In the genomic region with DNA sequence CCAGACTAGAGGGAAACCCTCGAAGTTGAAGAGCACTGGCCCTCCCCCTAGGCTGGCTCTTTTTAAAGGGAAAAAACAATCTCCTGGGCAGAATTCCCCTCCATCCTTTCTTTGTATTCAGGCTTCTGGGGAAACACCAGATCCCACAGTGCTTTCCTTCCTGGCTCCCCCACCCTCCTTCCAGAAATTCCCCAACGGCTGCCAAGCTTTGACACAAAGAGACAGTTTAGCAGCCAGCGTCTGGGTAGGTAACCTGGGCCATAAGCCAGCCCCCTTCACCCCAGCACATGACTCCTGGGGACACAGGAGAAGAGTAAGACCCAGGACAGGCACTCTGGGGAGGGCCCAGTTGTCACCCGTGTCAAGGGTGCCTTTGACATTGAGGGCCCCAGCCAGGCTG, we compare ENCODE assay signal across 8 mouse cellular contexts. TPM values are rescaled to one million over a fixed set of nuclear protein-coding genes. Genes with fewer than 3 reads are reported as not detected.
DNase-seq lines count a peak whose midpoint lies in the region; ATAC-seq lines count a peak whose summit lies in the region.

No protein-coding gene starts in this region.

- intact Hi-C loops in left cerebral cortex, postnatal 36 days (cut with DNase I): no loop called here

- peaks cover 11% of the 10 kb centered on the region for H3K4me1 ChIP-seq in forebrain, embryonic 14.5 days (ENCODE audit: control insufficient read depth, insufficient read depth, low read length)
- H3K4me1 ChIP-seq in forebrain, embryonic 11.5 days (replicated peaks; ENCODE audit: control insufficient read depth, insufficient read depth, low read length): 0 out of 2 replicates have a peak, but pooled peaks cover 2% of the 10 kb centered on the region
- H3K4me1 ChIP-seq in heart, embryonic 14.5 days (ENCODE audit: control insufficient read depth in 2 of 2, insufficient read depth in 2 of 2, low read length in 2 of 2): peaks cover 23 to 37% of the 10 kb centered on the region in 2 experiments

- no peak overlapping the region for H3K27ac ChIP-seq in forebrain, embryonic 14.5 days (ENCODE audit: low read depth, low read length)
- H3K27ac ChIP-seq in forebrain, embryonic 11.5 days (ENCODE audit: low read depth, low read length): no peak overlapping the region
- peak overlapping the region; percentile 46 to 83 for H3K27ac ChIP-seq in heart, embryonic 14.5 days (replicated peaks in 1 of 2; ENCODE audit: control insufficient read depth in 1 of 2, insufficient read depth in 1 of 2, low read depth in 2 of 2, low read length in 2 of 2)

- no peak overlapping the region for H3K9ac ChIP-seq in forebrain, embryonic 14.5 days (ENCODE audit: low read length)
- no peak overlapping the region for H3K9ac ChIP-seq in forebrain, embryonic 11.5 days (ENCODE audit: low read length)
- H3K9ac ChIP-seq in heart, embryonic 14.5 days (ENCODE audit: low read length): peak overlapping the region; percentile 4; the same call in 1 of the 2 replicates

- no peak overlapping the region for H3K4me3 ChIP-seq in forebrain, embryonic 14.5 days (ENCODE audit: low read depth, low read length)
- H3K4me3 ChIP-seq in forebrain, embryonic 11.5 days (ENCODE audit: low read depth, low read length): no peak overlapping the region
- no peak overlapping the region for H3K4me3 ChIP-seq in heart, embryonic 14.5 days (ENCODE audit: control insufficient read depth in 1 of 2, insufficient read depth in 1 of 2, low read depth in 1 of 2, low read length in 2 of 2)

- peak; percentile 58 for DNase-seq in forebrain, embryonic 14.5 days (ENCODE audit: low spot score)
- no peak for DNase-seq in forebrain, embryonic 11.5 days (ENCODE audit: low spot score)
- DNase-seq in Muller cell, postnatal 12 days (ENCODE audit: inconsistent ontology term): peak; percentile 36
- peak; percentile 69 to 72 for DNase-seq in kidney, postnatal 36 days
- no peak for DNase-seq in left cerebral cortex, postnatal 36 days (ENCODE audit: low spot score in 2 of 2)
- no peak for DNase-seq in cerebellum, postnatal 25 days
- no peak for DNase-seq in urinary bladder, postnatal 25 days (ENCODE audit: low spot score)

- H3K27me3 ChIP-seq in forebrain, embryonic 14.5 days (replicated peaks; ENCODE audit: control insufficient read depth, insufficient read depth, low read length): no peaks in the 10 kb centered on the region
- no peaks in the 10 kb centered on the region for H3K27me3 ChIP-seq in forebrain, embryonic 11.5 days (ENCODE audit: control insufficient read depth, insufficient read depth, low read length)
- H3K27me3 ChIP-seq in heart, embryonic 14.5 days (ENCODE audit: control insufficient read depth, insufficient read depth, low read length): no peaks in the 10 kb centered on the region

- no peak for ATAC-seq in forebrain, embryonic 14.5 days
- ATAC-seq in forebrain, embryonic 11.5 days (replicated peaks; ENCODE audit: low FRiP score): no peak
- no peak for ATAC-seq in heart, embryonic 14.5 days (ENCODE audit: insufficient number of reproducible peaks, insufficient read depth, low FRiP score, low read depth)

- WGBS in forebrain, embryonic 14.5 days: 26% methylated on average over 4 of the region's 4 CpGs
- 42% methylated on average over 4 of the region's 4 CpGs for WGBS in forebrain, embryonic 11.5 days
- WGBS in heart, embryonic 14.5 days: 33% methylated on average over 4 of the region's 4 CpGs

- H3K36me3 ChIP-seq in forebrain, embryonic 14.5 days (ENCODE audit: control insufficient read depth, insufficient read depth, low read length): no peaks in the 10 kb centered on the region
- no peaks in the 10 kb centered on the region for H3K36me3 ChIP-seq in forebrain, embryonic 11.5 days (ENCODE audit: control insufficient read depth, insufficient read depth, low read length)
- no peaks in the 10 kb centered on the region for H3K36me3 ChIP-seq in heart, embryonic 14.5 days (ENCODE audit: control insufficient read depth, insufficient read depth, low read length)

- no peaks in the 10 kb centered on the region for H3K9me3 ChIP-seq in forebrain, embryonic 14.5 days (replicated peaks; ENCODE audit: control insufficient read depth, low read length)
- no peaks in the 10 kb centered on the region for H3K9me3 ChIP-seq in forebrain, embryonic 11.5 days (ENCODE audit: control insufficient read depth, low read length)
- no peaks in the 10 kb centered on the region for H3K9me3 ChIP-seq in heart, embryonic 14.5 days (ENCODE audit: control insufficient read depth, low read length)

- no peak overlapping the region for H3K4me2 ChIP-seq in forebrain, embryonic 14.5 days (ENCODE audit: low read length)
- H3K4me2 ChIP-seq in forebrain, embryonic 11.5 days (ENCODE audit: low read depth, low read length, severe bottlenecking): no peak overlapping the region
- H3K4me2 ChIP-seq in heart, embryonic 14.5 days (ENCODE audit: low read length): no peak overlapping the region

RNA-seq across cellular contexts. Expression of a gene that starts 4.0 kb away (rescaled TPM):
- 41.6 and 43.7 TPM in 2 replicates for polyA plus RNA-seq in forebrain, embryonic 14.5 days (2014; fragmentation: Nextera tagmentation; extraction: Ambion mirVana)
- polyA plus RNA-seq in forebrain, embryonic 11.5 days (2014; fragmentation: Nextera tagmentation; extraction: Ambion mirVana): 74.1 and 74.2 TPM in 2 replicates
- polyA plus RNA-seq in heart, embryonic 14.5 days (2014; fragmentation: Nextera tagmentation; extraction: Ambion mirVana): 116 and 127 TPM in 2 replicates
- 10 to 100 TPM; 22.2 to 22.6 TPM for total RNA-seq in left cerebral cortex, postnatal 36 days (2021)

RNA-seq across cellular contexts. Expression of a gene that starts 17.4 kb away (rescaled TPM):
- 19.1 and 21.6 TPM in 2 replicates for polyA plus RNA-seq in forebrain, embryonic 14.5 days (2014; fragmentation: Nextera tagmentation; extraction: Ambion mirVana)
- polyA plus RNA-seq in forebrain, embryonic 11.5 days (2014; fragmentation: Nextera tagmentation; extraction: Ambion mirVana): 22.5 and 23.4 TPM in 2 replicates
- 25.6 and 25.7 TPM in 2 replicates for polyA plus RNA-seq in heart, embryonic 14.5 days (2014; fragmentation: Nextera tagmentation; extraction: Ambion mirVana)
- 10 to 100 TPM; 14.8 to 16.2 TPM for total RNA-seq in left cerebral cortex, postnatal 36 days (2021)

Comparison
In these comparisons a context has a peak if more than half of its experiments do, and no peak if none do; other contexts are left out.
1. DNase-seq: peak in forebrain, embryonic 14.5 days (single experiment), Muller cell, postnatal 12 days (single experiment) and kidney, postnatal 36 days (2 of 2); none in forebrain, embryonic 11.5 days (single experiment), left cerebral cortex, postnatal 36 days (0 of 2), cerebellum, postnatal 25 days (0 of 2) and urinary bladder, postnatal 25 days (single experiment).
2. H3K27ac ChIP-seq: peak in heart, embryonic 14.5 days (2 of 2); none in forebrain, embryonic 14.5 days (single experiment) and forebrain, embryonic 11.5 days (single experiment).